Mouse (Mus musculus): ENCODE measurements around the gene Ccdc188.
A peak's percentile ranks its signal among the peaks of the same experiment; 100 is the strongest.

The Ccdc188 gene

GRCm38 (mm10) chr16:18201620-18202019 is 16.1 kb upstream of the Ccdc188 start:
- DNase-seq (ENCODE audit: extremely low read depth, low read depth): no peak

GRCm38 (mm10) chr16:18202061-18202460 is 15.6 kb upstream of the Ccdc188 start:
- no peak for DNase-seq (ENCODE audit: extremely low read depth, low read depth)

- no peak for DNase-seq (ENCODE audit: extremely low read depth, low read depth)
Observed at GRCm38 (mm10) chr16:18203430-18204091, 14.1 kb upstream of the Ccdc188 start.

GRCm38 (mm10) chr16:18210701-18211416 is 6.8 kb upstream of the Ccdc188 start:
- peak; percentile 52 for DNase-seq (ENCODE audit: extremely low read depth, low read depth)

- peak; percentile 39 for DNase-seq (ENCODE audit: extremely low read depth, low read depth)
Observed at GRCm38 (mm10) chr16:18211417-18212171, 6.1 kb upstream of the Ccdc188 start.

- DNase-seq (ENCODE audit: extremely low read depth, low read depth): no peak
Observed at GRCm38 (mm10) chr16:18213689-18214088, 4.0 kb upstream of the Ccdc188 start.

- DNase-seq (ENCODE audit: extremely low read depth, low read depth): no peak
Observed at GRCm38 (mm10) chr16:18214858-18215257, 2.8 kb upstream of the Ccdc188 start.

GRCm38 (mm10) chr16:18218580-18218996 is 909 bp downstream of the Ccdc188 start:
- no peak for DNase-seq (ENCODE audit: extremely low read depth, low read depth)

GRCm38 (mm10) chr16:18220001-18220400 is 2.3 kb downstream of the Ccdc188 start:
- no peak for DNase-seq (ENCODE audit: extremely low read depth, low read depth)

- no peak for DNase-seq (ENCODE audit: extremely low read depth, low read depth)
Observed at GRCm38 (mm10) chr16:18220856-18221542, 3.3 kb downstream of the Ccdc188 start.

GRCm38 (mm10) chr16:18221543-18221898 is 3.8 kb downstream of the Ccdc188 start:
- no peak for DNase-seq (ENCODE audit: extremely low read depth, low read depth)

GRCm38 (mm10) chr16:18222188-18222587 is 4.5 kb downstream of the Ccdc188 start:
- DNase-seq (ENCODE audit: extremely low read depth, low read depth): no peak

GRCm38 (mm10) chr16:18227187-18227586 is 9.5 kb downstream of the Ccdc188 start:
- DNase-seq (ENCODE audit: extremely low read depth, low read depth): no peak

GRCm38 (mm10) chr16:18227897-18228422 is 10.3 kb downstream of the Ccdc188 start:
- DNase-seq (ENCODE audit: extremely low read depth, low read depth): no peak

- no peak for DNase-seq (ENCODE audit: extremely low read depth, low read depth)
Observed at GRCm38 (mm10) chr16:18228856-18229255, 11.2 kb downstream of the Ccdc188 start.

GRCm38 (mm10) chr16:18229622-18230021 is 11.9 kb downstream of the Ccdc188 start:
- DNase-seq (ENCODE audit: extremely low read depth, low read depth): no peak

GRCm38 (mm10) chr16:18230617-18231016 is 12.9 kb downstream of the Ccdc188 start:
- DNase-seq (ENCODE audit: extremely low read depth, low read depth): no peak

- no peak for DNase-seq (ENCODE audit: extremely low read depth, low read depth)
Observed at GRCm38 (mm10) chr16:18231047-18231446, 13.4 kb downstream of the Ccdc188 start.

GRCm38 (mm10) chr16:18231451-18231850 is 13.8 kb downstream of the Ccdc188 start:
- no peak for DNase-seq (ENCODE audit: extremely low read depth, low read depth)

- no peak for DNase-seq (ENCODE audit: extremely low read depth, low read depth)
Observed at GRCm38 (mm10) chr16:18233451-18233850, 15.8 kb downstream of the Ccdc188 start.

- no peak for DNase-seq (ENCODE audit: extremely low read depth, low read depth)
Observed at GRCm38 (mm10) chr16:18233919-18234670, 16.4 kb downstream of the Ccdc188 start.

Data from MEL-GATA-1-ER (cell line).